Mouse (Mus musculus): ENCODE results near the gene Raf1. TPM values are rescaled to one million over a fixed set of nuclear protein-coding genes. Genes with fewer than 3 reads are reported as not detected.
"Not testable (repeated sequence)": the region's sequence is repeated elsewhere in the genome, so short reads cannot be mapped to it uniquely, and the experiment has no call there.

The Raf1 gene
- total RNA-seq, 2 experiments from 2014 or later = 85.9 to 99.4 TPM

GRCm38 (mm10) chr6:115681066-115681465 is 4.6 kb upstream of the Raf1 start:
- no peak for DNase-seq

GRCm38 (mm10) chr6:115678012-115678411 is 1.6 kb upstream of the Raf1 start:
- DNase-seq = no peak

DNA sequence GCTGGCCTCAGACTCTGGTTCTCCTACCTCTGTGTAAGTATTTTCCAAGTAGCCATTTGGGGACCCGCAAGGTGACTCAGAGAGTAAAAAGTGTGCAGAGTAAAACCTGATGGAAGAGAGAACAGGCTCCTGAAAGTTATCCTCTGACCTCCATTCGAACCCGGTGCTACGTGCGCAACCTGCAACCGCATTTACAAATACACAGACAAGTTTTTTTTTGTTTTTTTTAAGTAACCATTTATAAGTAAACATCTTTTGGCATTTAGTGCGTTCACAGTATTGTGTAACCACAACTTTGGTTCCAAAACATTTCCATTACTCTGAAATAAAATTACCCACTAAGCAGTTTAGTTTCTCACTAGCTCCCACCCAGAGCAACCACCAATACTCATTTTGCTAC is 1.0 kb upstream of the Raf1 start:
- DNase-seq = no peak

DNA sequence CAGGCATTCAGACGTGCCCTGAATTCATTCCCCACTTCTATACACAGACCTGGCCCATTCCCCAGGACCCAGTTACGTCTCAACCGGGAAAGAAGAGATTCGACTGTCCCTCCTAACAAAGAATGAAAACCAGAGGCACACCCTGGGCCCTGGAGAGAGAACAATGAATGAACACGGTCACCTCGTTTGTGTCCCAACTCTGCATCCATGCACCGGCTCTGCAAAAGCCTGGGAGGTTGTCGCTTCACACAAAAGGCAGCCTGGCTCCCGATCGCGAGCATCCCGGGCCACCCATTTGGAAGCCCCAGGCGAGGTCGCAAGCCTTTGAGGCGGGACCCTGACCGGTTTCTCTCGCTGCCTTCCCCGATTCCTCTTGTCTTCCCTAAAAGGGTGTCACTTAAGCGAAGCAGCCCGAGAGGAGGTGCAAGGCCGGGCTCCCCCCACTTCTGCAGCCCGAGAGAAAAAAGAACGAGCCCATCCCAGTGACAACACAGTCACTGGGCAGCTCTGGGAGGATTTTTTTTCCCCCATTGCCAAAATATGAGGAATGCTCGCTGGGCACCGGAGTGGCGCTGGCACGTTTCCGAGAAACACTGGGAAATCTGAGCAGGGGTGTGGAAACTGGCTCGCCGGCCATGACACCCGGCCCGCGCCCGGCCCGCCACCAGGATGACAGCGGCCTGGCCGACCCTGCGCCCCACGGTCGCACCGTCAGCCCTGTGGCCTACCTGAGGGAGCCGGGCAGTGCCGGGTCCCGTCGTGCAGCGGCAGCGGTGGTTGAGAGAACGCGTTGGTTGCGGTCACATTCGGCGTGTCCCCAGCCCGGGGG is 713 bp downstream of the Raf1 start:
- DNase-seq = peak; percentile 64 to 73

DNA sequence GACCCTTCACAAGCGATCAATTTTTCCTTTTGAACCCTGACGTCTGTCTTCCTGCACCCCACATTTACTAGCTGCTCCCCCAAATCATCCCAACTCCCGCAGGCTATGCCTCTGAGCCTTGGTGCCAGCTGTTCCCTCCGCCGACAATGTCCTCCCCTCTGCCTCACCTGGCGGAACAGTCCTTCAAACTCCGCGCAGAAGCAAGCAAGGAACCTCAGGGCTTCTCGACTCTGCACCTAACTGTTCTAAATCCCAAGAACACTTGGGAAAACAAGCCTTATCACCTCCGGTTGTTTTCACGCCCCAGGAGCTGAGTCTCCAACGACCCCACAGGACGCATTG is 1.3 kb downstream of the Raf1 start:
- DNase-seq = peak in 1 of 2 experiments; percentile 16

GRCm38 (mm10) chr6:115674316-115674715 is 2.1 kb downstream of the Raf1 start:
- DNase-seq = no peak

DNA sequence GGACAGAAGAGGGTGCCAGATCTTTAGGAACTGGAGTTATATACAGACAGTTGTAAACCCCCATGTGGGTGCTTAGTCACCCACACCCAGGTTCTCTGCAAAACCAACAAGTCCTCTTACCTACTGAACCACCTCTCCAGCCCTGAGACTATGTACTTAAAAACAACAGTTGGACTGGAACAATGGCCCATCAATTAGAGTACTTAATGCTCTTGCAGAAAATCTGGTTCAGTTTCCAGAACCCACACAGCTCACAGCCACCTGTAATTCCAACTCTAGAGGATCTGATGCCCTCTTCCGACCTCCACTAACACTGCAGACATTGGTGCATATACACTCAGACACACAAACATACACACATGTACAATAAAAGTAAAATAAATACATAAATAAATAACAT is 3.7 kb downstream of the Raf1 start:
- DNase-seq = no peak

DNA sequence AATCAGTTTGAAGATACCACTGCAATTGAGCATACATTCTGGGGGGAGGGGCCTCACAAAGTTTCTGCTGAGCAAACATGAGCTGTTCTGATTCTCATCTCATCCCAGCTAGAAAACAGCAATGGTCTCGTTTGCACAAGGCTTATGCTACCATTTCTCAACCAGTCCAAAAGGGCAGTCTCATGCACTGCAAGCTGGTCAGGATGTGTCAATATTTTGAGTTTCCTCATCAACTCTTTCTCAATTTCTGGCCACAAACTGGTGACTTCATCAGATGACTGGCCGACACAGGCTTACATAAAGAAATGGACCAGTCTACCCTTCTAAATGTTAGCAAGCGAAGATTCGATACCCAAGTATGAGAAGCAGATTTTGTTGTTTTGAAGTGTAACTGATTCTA is 9.8 kb downstream of the Raf1 start:
- DNase-seq = no peak

DNA sequence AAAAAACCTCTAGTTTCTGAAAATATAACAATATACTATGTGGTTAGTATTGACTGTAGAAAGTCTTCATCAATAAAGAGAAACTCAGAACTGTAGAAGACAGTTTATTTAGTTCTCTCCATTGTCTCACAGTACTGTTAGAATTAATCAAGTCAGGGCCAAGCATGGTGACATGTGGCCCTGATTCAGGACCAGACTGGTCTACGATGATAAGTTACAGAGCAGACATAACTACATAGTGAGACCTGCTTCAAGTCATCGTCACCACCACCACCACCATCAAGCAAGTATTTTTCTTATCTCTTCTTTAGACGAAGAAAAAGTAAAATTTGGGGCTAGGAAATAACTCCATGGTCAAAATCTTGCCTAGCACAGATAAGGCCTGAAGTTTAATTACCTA is 12.2 kb downstream of the Raf1 start:
- DNase-seq = no peak

GRCm38 (mm10) chr6:115658802-115659201 is 17.6 kb downstream of the Raf1 start:
- no peak for DNase-seq

- DNase-seq = no peak
Observed at GRCm38 (mm10) chr6:115653939-115654338, 22.5 kb downstream of the Raf1 start.

DNA sequence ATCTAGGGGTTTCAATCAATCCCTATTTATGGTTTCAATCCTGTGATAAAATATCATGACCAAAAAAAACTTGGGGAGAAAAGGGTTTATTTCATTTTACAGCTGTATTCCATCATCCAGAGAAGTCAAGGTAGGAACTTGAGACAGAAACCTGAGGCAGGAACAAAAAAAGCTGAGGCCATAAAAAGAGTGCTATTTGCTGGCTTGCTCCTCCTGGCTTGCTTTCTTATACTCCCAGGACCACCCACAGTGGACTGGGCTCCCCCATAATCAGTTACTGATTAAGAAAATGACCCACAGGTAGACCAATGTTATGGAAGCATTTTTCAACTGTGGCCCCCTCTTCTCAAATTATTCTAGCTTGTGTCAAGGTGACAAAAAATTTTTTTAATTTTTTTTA is 24.7 kb downstream of the Raf1 start:
- no peak for DNase-seq

DNA sequence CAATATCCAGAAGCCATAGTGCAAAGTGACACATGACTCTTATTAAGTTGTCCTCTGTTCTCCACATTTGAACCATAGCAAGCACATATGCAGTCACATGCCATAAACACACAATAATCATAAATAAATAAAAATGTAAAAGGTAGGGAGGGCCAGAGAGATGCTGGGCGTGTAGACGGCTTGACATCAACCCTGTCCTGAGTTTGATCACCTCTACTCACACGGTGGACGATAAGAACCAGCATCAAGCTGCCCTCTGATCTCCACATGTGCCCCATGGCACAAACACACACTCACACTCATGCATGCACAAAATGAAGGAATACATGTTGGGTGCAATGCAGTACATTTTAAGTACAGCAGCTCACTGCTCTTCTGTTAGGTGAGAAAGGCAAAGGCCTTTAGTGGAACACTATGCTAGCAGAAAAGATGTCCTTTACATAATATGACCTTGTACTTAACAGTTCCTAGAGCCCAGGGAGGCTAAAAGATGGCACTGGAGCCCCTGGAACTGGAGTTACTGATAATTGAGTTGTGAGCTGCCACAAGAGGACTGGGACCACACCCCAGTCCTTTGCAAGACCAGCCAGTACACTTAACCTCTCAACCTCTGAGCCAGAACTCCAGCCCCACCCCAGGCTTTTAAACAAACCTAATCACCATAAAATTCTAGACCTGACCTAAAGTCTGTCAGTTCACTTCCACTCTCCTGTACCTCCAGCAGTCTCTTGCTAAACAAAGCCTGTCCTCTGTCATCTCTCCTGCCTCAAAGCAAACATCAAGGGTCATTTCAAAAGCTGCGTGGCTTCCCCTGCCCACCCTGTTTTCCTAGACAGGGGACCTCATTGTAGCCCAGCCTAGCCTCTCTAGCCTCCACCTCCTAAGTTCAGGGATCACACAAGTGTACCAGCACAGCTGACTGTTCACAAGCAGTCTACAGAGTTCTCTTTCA is 25.7 kb downstream of the Raf1 start:
- DNase-seq = no peak

- DNase-seq = no peak
Observed at GRCm38 (mm10) chr6:115649792-115650365, 26.6 kb downstream of the Raf1 start.

- DNase-seq = no peak
Observed at GRCm38 (mm10) chr6:115643315-115643714, 33.1 kb downstream of the Raf1 start.

GRCm38 (mm10) chr6:115638188-115638587 is 38.2 kb downstream of the Raf1 start:
- DNase-seq = not testable (repeated sequence)

- DNase-seq = no peak
Observed at GRCm38 (mm10) chr6:115634015-115634414, 42.4 kb downstream of the Raf1 start.

GRCm38 (mm10) chr6:115631056-115631795 is 45.2 kb downstream of the Raf1 start:
- no peak for DNase-seq

GRCm38 (mm10) chr6:115626121-115626520 is 50.3 kb downstream of the Raf1 start:
- DNase-seq = no peak

DNA sequence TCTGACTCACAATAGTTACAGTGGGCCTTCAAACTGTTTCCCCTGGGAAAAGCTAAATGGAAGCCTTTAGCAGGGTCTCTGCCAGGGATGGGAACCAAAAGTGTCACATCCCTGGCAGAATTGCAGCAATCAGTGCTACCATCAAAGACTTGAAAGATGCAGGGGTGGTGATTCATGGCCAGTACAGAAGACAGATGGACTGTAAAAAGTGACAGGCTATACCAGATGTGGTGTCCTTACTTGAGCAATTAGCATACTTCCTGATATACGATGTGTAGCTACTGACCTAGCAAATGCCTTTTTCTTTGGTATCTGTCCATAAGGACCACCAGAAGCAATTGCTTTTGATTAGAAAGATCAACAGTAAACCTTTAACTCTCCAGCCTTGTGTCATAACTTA is 55.5 kb downstream of the Raf1 start:
- DNase-seq = no peak

DNA sequence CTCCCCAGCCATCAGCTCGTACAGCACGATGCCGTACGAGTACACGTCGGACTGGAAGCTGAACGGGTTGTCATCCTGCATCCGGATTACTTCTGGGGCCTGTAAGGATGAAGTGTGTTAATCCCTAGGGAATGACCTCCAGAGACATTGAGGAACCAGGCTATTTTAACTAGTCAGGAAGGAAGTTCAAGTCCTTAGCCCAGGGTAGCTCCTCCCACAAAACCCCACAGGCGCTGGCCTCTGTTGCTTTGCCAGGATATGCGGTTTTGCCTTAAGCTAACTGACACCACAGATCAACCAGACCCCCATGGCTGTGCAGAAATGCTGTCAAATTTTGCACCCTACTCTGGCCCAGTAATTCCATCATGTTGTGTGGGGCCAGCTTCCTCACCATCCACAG is 56.6 kb downstream of the Raf1 start:
- no peak for DNase-seq

GRCm38 (mm10) chr6:115615983-115616382 is 60.5 kb downstream of the Raf1 start:
- DNase-seq = no peak

- no peak for DNase-seq
Observed at GRCm38 (mm10) chr6:115613793-115614192, 62.6 kb downstream of the Raf1 start.
